Mouse (Mus musculus) heart, postnatal 0 days (tissue): ENCODE results near the gene Nfia.

Source experiments
- CTCF ChIP-seq: IDR thresholded peaks from 2 replicates; pipeline ENCODE4 v1.5.1; 2016; ENCODE audit warnings: antibody characterized with exemption, control low read depth, low read depth
- EP300 ChIP-seq: IDR thresholded peaks from 2 replicates; pipeline ENCODE4 v1.6.1; 2016; ENCODE audit warnings: antibody characterized with exemption, low read depth

- TF ChIP-seq EP300: no peak
- TF ChIP-seq CTCF: no peak
Observed at GRCm38 (mm10) chr4:97771426-97771825, 1.1 kb upstream of the Nfia start.
